Mouse (Mus musculus) G1E (cell line): ENCODE data around the gene Pkmyt1. TPM values are rescaled to one million over a fixed set of nuclear protein-coding genes. Genes with fewer than 3 reads are reported as not detected.

Experiments
- ATAC-seq: 2 replicates; pipeline ENCODE4 v1.8.0; 2016; ENCODE audit warnings: mild to moderate bottlenecking; ENCODE audit not compliant: insufficient number of reproducible peaks, poor library complexity, low FRiP score, severe bottlenecking; ENCODE audit errors: extremely low read depth
- DNase-seq: peaks from one replicate; pipeline ENCODE4 v3.0.0; 2012; ENCODE audit warnings: low spot score
- H3K27me3 ChIP-seq: 2 replicates; pipeline ENCODE4 v1.6.1; 2012; ENCODE audit warnings: mild to moderate bottlenecking, low read length, inconsistent platforms; ENCODE audit not compliant: insufficient read depth
- H3K36me3 ChIP-seq: replicated peaks from 2 replicates; pipeline ENCODE3; 2012; ENCODE audit warnings: mild to moderate bottlenecking, inconsistent platforms
- H3K4me1 ChIP-seq: 2 replicates; pipeline ENCODE4 v1.6.1; 2012; ENCODE audit warnings: low read depth, low read length, inconsistent platforms, mixed read lengths; ENCODE audit not compliant: insufficient read depth
- H3K4me3 ChIP-seq: 2 replicates; pipeline ENCODE4 v1.5.1; 2012; ENCODE audit warnings: low read depth, mild to moderate bottlenecking, inconsistent platforms, low read length, moderate library complexity, mixed read lengths
- H3K9me3 ChIP-seq: replicated peaks from 2 replicates; pipeline ENCODE4 v1.6.1; 2012; ENCODE audit warnings: inconsistent platforms
- CTCF ChIP-seq: IDR thresholded peaks from 2 replicates; pipeline ENCODE4 v1.5.1; 2012; ENCODE audit warnings: low read depth, low read length, inconsistent platforms, mixed read lengths
- GATA1 ChIP-seq: IDR thresholded peaks from 2 replicates; pipeline ENCODE4 v1.6.1; 2012; ENCODE audit warnings: borderline replicate concordance, low read length, inconsistent platforms, mixed read lengths
- GATA2 ChIP-seq: IDR thresholded peaks from 2 replicates; pipeline ENCODE4 v1.6.1; 2012; ENCODE audit warnings: low read depth, low read length, inconsistent platforms, borderline replicate concordance
- POLR2AphosphoS5 ChIP-seq: IDR thresholded peaks from 2 replicates; pipeline ENCODE4 v1.6.1; 2012; ENCODE audit warnings: low read depth, low read length, inconsistent platforms; ENCODE audit not compliant: insufficient replicate concordance
- TAL1 ChIP-seq: conservative IDR thresholded peaks from 2 replicates; pipeline ENCODE4 v1.6.1; 2012; ENCODE audit warnings: low read depth, low read length, inconsistent platforms, mixed read lengths
- polyA plus RNA-seq: library from polyadenylated mRNA; stranded (reverse); fragments of >175 nt; gene quantifications from 2 replicates; pipeline ENCODE4 v1.2.3, GENCODE M21; 2012
- total RNA-seq, 2 experiments: library from RNA; stranded (forward) in 1 of 2; stranded (reverse) in 1 of 2; fragments of 200-1000 nt in 1 of 2; fragments of >200 nt in 1 of 2; fragmentation: Nextera tagmentation in 1 of 2; gene quantifications; 2 replicates each; pipeline ENCODE4 v1.2.3; 2014 to 2017

Pkmyt1 gene
- total and polyA plus RNA-seq, 3 experiments: 10.8 to 125 (median 33.5) TPM

DNA sequence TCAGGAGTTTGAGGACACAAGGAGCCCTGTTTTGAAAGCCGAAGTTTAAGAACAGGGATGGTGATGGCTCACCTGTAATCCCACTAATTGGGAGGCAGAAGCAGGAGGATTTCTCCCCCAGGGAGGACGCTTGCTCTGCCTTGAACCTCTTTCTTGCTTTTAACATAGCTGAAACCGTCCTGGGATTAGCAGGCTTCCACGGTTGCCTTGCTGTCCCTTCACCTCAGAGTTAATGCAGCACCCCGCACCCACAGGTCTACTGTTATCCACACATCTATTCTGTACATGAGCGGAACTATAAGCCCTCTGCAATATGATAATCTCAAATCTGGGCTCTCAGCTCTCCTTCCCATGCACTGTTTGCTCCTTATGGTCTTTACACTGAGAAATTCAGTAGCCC, 47.5 kb downstream of the Pkmyt1 start:
- Histone ChIP-seq H3K27me3 (peaks cover 28% of the 10 kb centered on the region), H3K4me3 (no peak overlapping the region), H3K4me1 (peaks cover 16% of the 10 kb centered on the region), H3K9me3 (no peaks in the 10 kb centered on the region), H3K36me3 (peaks cover 5% of the 10 kb centered on the region)
- DNase-seq (no peak), ATAC-seq (no peak)
- TF ChIP-seq GATA2 (no peak), CTCF (no peak)

DNA sequence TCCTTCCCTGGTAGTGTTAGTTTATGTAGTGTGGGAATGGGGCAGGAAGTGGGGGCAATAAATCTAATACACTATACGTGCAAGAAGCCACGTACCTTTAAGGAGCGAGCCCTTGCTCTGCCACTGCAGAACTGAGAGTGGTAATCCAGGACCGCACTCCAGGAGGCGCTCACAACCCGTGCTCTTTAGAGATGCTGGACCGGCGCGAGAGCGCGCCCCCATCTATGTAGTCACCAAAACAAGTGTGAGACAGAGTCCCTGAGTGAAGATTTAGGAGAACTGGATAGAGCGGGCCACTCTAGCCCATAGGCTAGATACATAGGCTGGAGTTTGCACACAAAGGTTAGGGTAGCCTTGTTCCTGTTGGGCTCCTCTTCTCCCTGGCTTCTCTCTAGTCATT, 48.0 kb downstream of the Pkmyt1 start:
- H3K4me1 ChIP-seq: peaks cover 16% of the 10 kb centered on the region
- no peaks in the 10 kb centered on the region for H3K9me3 ChIP-seq
- peaks cover 32% of the 10 kb centered on the region for H3K27me3 ChIP-seq
- DNase-seq (no peak), ATAC-seq (no peak)
- TF ChIP-seq TAL1 (no peak), GATA2 (no peak), GATA1 (no peak)
- no peak overlapping the region for H3K4me3 ChIP-seq
- peaks cover 4% of the 10 kb centered on the region for H3K36me3 ChIP-seq

GRCm38 (mm10) chr17:23776216-23776615, 50.1 kb downstream of the Pkmyt1 start:
- no peak for DNase-seq
- Histone ChIP-seq H3K4me1 (peaks cover 6% of the 10 kb centered on the region), H3K36me3 (no peaks in the 10 kb centered on the region), H3K9me3 (no peaks in the 10 kb centered on the region), H3K4me3 (no peak overlapping the region), H3K27me3 (peaks cover 47% of the 10 kb centered on the region)
- TF ChIP-seq GATA1 (no peak), GATA2 (no peak), POLR2AphosphoS5 (no peak)
- no peak for ATAC-seq

DNA sequence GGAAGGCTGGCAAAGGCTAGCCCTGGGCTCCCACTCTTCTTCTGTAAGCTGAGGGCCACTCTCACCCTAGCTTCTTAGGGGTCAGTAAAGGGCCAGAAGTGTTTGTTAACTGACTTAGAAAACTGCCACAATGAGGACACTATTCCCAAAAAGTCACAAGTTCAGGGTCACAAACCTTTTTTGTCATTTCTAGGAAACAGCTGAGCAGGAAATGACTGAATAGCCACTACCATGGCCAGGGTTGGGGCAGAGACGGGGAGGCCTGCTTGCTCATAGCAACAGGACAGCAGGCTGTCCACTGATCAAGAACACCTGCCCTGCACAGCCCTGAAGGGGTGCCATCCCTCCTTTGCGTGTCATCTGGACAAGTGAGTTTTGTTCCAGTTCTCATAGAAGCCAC, 51.0 kb downstream of the Pkmyt1 start:
- ATAC-seq (no peak), DNase-seq (no peak)
- Histone ChIP-seq H3K4me1 (peaks cover 5% of the 10 kb centered on the region; the same call in 1 of the 2 replicates), H3K4me3 (no peak overlapping the region), H3K36me3 (no peaks in the 10 kb centered on the region), H3K27me3 (peaks cover 50% of the 10 kb centered on the region), H3K9me3 (no peaks in the 10 kb centered on the region)
- TF ChIP-seq GATA1 (no peak), GATA2 (no peak), POLR2AphosphoS5 (no peak), CTCF (no peak), TAL1 (no peak)

DNA sequence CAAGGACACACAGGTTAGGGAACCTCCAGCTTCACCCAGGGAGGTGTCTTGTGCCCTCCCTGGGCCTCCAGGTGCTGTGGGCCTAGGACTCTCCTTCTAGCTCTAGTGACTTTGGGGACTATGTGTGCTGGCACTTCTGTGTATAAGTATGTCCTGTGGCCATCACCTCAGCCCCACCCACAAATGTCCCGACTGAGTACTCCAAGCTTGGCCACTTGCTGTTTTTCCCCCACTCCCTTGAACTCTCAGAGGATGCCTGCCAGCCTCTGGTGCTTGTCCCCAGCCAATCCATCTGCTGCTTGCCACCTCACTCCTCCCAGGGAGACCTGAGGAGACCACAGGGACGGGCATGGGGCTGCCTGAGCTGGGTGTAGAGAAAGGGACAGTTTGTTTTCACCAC, 52.3 kb downstream of the Pkmyt1 start:
- TF ChIP-seq GATA2 (no peak), POLR2AphosphoS5 (no peak), GATA1 (no peak), TAL1 (no peak), CTCF (no peak)
- H3K4me1 ChIP-seq: peaks cover 5% of the 10 kb centered on the region; the same call in 1 of the 2 replicates
- H3K4me3 ChIP-seq: no peak overlapping the region
- H3K27me3 ChIP-seq: peaks cover 53% of the 10 kb centered on the region
- no peaks in the 10 kb centered on the region for H3K9me3 ChIP-seq
- H3K36me3 ChIP-seq: no peaks in the 10 kb centered on the region
- ATAC-seq (no peak), DNase-seq (no peak)

DNA sequence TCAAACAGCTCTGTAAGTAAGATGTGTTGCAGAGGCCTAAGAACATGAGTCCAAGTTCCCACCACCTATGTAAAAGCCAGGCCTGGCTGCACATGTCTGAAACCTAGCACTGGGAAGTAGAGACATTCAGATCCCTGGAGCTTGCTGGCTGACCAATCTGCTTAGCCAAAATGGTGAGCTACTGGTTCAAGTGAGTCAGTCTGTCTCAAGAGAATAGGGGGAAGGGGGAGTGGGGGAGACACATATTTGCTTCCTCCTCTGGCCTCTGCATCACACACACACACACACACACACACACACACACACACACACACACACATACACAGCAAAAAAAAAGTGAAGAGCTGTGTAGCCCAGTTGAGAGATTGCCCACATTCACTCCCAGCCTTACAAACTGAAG, 57.2 kb downstream of the Pkmyt1 start:
- no peak for TF ChIP-seq GATA2
- TF ChIP-seq POLR2AphosphoS5: no peak
- no peak for TF ChIP-seq CTCF
- Histone ChIP-seq H3K9me3 (no peaks in the 10 kb centered on the region), H3K27me3 (peaks cover 48% of the 10 kb centered on the region), H3K4me3 (no peak overlapping the region), H3K36me3 (no peaks in the 10 kb centered on the region), H3K4me1 (no peaks in the 10 kb centered on the region)
- DNase-seq: no peak
- ATAC-seq: no peak

DNA sequence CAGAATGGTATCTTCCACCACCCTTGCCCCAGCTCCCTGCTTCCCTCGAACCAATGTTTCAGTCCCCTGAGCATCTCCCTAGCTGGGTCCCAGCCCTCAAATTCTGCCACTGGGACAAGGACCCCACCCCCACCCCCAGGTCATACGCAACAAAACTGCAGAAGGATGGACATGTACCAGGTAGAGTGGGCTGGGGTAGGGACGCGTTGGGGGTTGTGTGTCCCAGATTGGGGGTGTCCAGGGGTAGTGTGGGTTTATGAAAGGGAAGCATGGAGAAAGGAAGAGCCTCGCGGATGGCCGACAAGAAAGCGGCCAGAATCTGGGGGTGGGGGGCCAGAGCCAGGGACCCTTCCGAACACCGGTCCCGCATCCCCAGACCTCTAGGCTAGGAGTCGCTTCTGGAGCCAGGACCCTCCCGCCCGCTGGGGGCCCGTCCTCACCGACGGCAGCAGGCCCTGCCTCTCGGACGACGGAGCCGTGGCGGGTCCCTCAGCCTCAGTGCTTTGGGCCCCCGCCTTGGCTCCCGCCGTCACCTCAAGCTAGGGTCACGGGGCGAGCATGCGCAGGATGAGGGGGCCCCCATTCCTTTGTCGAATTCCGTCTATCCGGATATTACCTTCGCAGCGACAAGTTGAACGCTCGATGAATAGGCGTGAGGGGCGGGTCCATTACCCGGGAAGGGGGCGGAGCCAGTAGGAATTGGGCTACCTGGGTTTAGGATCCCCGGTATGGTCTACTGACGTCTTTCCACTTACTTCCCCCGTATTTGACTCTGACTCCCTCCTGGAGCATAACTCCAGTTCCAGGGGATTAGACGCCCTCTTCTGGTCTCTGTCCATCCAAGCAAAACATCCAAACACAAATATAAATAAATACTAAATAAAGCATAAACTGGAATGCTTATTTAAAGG, 59.7 kb downstream of the Pkmyt1 start, which contains the start of gene Flywch2:
Gene Flywch2 (minus strand): TSS at position 521 of the 911 bp plus-strand sequence.
- Histone ChIP-seq H3K36me3 (no peaks in the 10 kb centered on the region), H3K27me3 (peaks cover 41% of the 10 kb centered on the region), H3K4me1 (no peaks in the 10 kb centered on the region), H3K4me3 (no peak within 1 kb of the TSS), H3K9me3 (no peaks in the 10 kb centered on the region)
- DNase-seq (no peak), ATAC-seq (no peak)
- TF ChIP-seq GATA2: no peak
- TF ChIP-seq GATA1: no peak
- TF ChIP-seq POLR2AphosphoS5: no peak
- no peak for TF ChIP-seq CTCF
- TF ChIP-seq TAL1: no peak

Other genes starting within 250 kb of the Pkmyt1 start
Only the 20 nearest of the 27 such genes appear.
- not detected in 2 replicates for gene Zfp13, start 126.8 kb upstream of the Pkmyt1 start, total RNA-seq (2014; fragmentation: Nextera tagmentation)
- not detected in 2 replicates for gene Zfp13, start 126.8 kb upstream of the Pkmyt1 start, total RNA-seq (2017)
- 0.12 and 0.14 TPM in 2 replicates for gene Zfp13, start 126.8 kb upstream of the Pkmyt1 start, polyA plus RNA-seq
- gene Zscan10, start 125.5 kb upstream of the Pkmyt1 start, total RNA-seq (2014; fragmentation: Nextera tagmentation): 0.29 and 0.45 TPM in 2 replicates
- 0.12 and 0.44 TPM in 2 replicates for gene Zscan10, start 125.5 kb upstream of the Pkmyt1 start, total RNA-seq (2017)
- 0.09 and 0.10 TPM in 2 replicates for gene Zscan10, start 125.5 kb upstream of the Pkmyt1 start, polyA plus RNA-seq
- not detected in 2 replicates for gene Mmp25, start 81.1 kb upstream of the Pkmyt1 start, total RNA-seq (2014; fragmentation: Nextera tagmentation)
- gene Mmp25, start 81.1 kb upstream of the Pkmyt1 start, total RNA-seq (2017): 0.06 and 0.11 TPM in 2 replicates
- not detected in 2 replicates for gene Mmp25, start 81.1 kb upstream of the Pkmyt1 start, polyA plus RNA-seq
- not detected in 2 replicates for gene Bicdl2, start 65.8 kb upstream of the Pkmyt1 start, total RNA-seq (2014; fragmentation: Nextera tagmentation)
- gene Bicdl2, start 65.8 kb upstream of the Pkmyt1 start, total RNA-seq (2017): not detected in 2 replicates
- not detected in 2 replicates for gene Bicdl2, start 65.8 kb upstream of the Pkmyt1 start, polyA plus RNA-seq
- 42.3 and 54.4 TPM in 2 replicates for gene Hcfc1r1, start 52.7 kb upstream of the Pkmyt1 start, total RNA-seq (2014; fragmentation: Nextera tagmentation)
- 44.6 and 48.4 TPM in 2 replicates for gene Hcfc1r1, start 52.7 kb upstream of the Pkmyt1 start, total RNA-seq (2017)
- 330 and 356 TPM in 2 replicates for gene Hcfc1r1, start 52.7 kb upstream of the Pkmyt1 start, polyA plus RNA-seq
- gene Thoc6, start 52.5 kb upstream of the Pkmyt1 start, total RNA-seq (2014; fragmentation: Nextera tagmentation): 12.0 and 21.6 TPM in 2 replicates
- gene Thoc6, start 52.5 kb upstream of the Pkmyt1 start, total RNA-seq (2017): 44.7 and 48.6 TPM in 2 replicates
- 79.7 and 80.0 TPM in 2 replicates for gene Thoc6, start 52.5 kb upstream of the Pkmyt1 start, polyA plus RNA-seq
- 1.3 and 3.4 TPM in 2 replicates for gene Tnfrsf12a, start 48.9 kb upstream of the Pkmyt1 start, total RNA-seq (2014; fragmentation: Nextera tagmentation)
- 5.0 and 5.7 TPM in 2 replicates for gene Tnfrsf12a, start 48.9 kb upstream of the Pkmyt1 start, total RNA-seq (2017)
- 4.8 and 5.5 TPM in 2 replicates for gene Tnfrsf12a, start 48.9 kb upstream of the Pkmyt1 start, polyA plus RNA-seq
- not detected in 2 replicates for gene Cldn6, start 47.1 kb upstream of the Pkmyt1 start, total RNA-seq (2014; fragmentation: Nextera tagmentation)
- not detected in 2 replicates for gene Cldn6, start 47.1 kb upstream of the Pkmyt1 start, total RNA-seq (2017)
- gene Cldn6, start 47.1 kb upstream of the Pkmyt1 start, polyA plus RNA-seq: not detected in 2 replicates
- gene Cldn9, start 42.3 kb upstream of the Pkmyt1 start, total RNA-seq (2014; fragmentation: Nextera tagmentation): not detected in 2 replicates
- not detected in 2 replicates for gene Cldn9, start 42.3 kb upstream of the Pkmyt1 start, total RNA-seq (2017)
- not detected in 2 replicates for gene Cldn9, start 42.3 kb upstream of the Pkmyt1 start, polyA plus RNA-seq
- gene 1520401A03Rik, start 3.6 kb upstream of the Pkmyt1 start, total RNA-seq (2014; fragmentation: Nextera tagmentation): not detected in 2 replicates
- 0.05 TPM in 1 of 2 replicates, not detected in the other for gene 1520401A03Rik, start 3.6 kb upstream of the Pkmyt1 start, total RNA-seq (2017)
- gene 1520401A03Rik, start 3.6 kb upstream of the Pkmyt1 start, polyA plus RNA-seq: 0.02 TPM in 1 of 2 replicates, not detected in the other
- 0.39 and 1.9 TPM in 2 replicates for gene Paqr4, start 14.5 kb downstream of the Pkmyt1 start, total RNA-seq (2014; fragmentation: Nextera tagmentation)
- 2.6 and 3.2 TPM in 2 replicates for gene Paqr4, start 14.5 kb downstream of the Pkmyt1 start, total RNA-seq (2017)
- gene Paqr4, start 14.5 kb downstream of the Pkmyt1 start, polyA plus RNA-seq: 2.3 and 3.5 TPM in 2 replicates
- gene Kremen2, start 19.5 kb downstream of the Pkmyt1 start, total RNA-seq (2014; fragmentation: Nextera tagmentation): not detected in 2 replicates
- 0.05 and 0.29 TPM in 2 replicates for gene Kremen2, start 19.5 kb downstream of the Pkmyt1 start, total RNA-seq (2017)
- gene Kremen2, start 19.5 kb downstream of the Pkmyt1 start, polyA plus RNA-seq: 1.2 and 1.4 TPM in 2 replicates
- 11.9 and 14.1 TPM in 2 replicates for gene Flywch1, start 45.3 kb downstream of the Pkmyt1 start, total RNA-seq (2014; fragmentation: Nextera tagmentation)
- gene Flywch1, start 45.3 kb downstream of the Pkmyt1 start, total RNA-seq (2017): 18.2 and 22.3 TPM in 2 replicates
- 42.7 and 44.6 TPM in 2 replicates for gene Flywch1, start 45.3 kb downstream of the Pkmyt1 start, polyA plus RNA-seq
- gene Flywch2, start 59.7 kb downstream of the Pkmyt1 start, total RNA-seq (2014; fragmentation: Nextera tagmentation): not detected in 2 replicates
- gene Flywch2, start 59.7 kb downstream of the Pkmyt1 start, total RNA-seq (2017): 0.12 TPM in 1 of 2 replicates, not detected in the other
- gene Flywch2, start 59.7 kb downstream of the Pkmyt1 start, polyA plus RNA-seq: not detected in 2 replicates
- 1,039 and 1,150 TPM in 2 replicates for gene Srrm2, start 64.2 kb downstream of the Pkmyt1 start, total RNA-seq (2014; fragmentation: Nextera tagmentation)
- gene Srrm2, start 64.2 kb downstream of the Pkmyt1 start, total RNA-seq (2017): 66.6 and 86.7 TPM in 2 replicates
- 141 and 329 TPM in 2 replicates for gene Srrm2, start 64.2 kb downstream of the Pkmyt1 start, polyA plus RNA-seq
- gene Elob, start 102.8 kb downstream of the Pkmyt1 start, total RNA-seq (2014; fragmentation: Nextera tagmentation): 452 and 468 TPM in 2 replicates
- gene Elob, start 102.8 kb downstream of the Pkmyt1 start, total RNA-seq (2017): 171 and 225 TPM in 2 replicates
- 658 and 984 TPM in 2 replicates for gene Elob, start 102.8 kb downstream of the Pkmyt1 start, polyA plus RNA-seq
- gene Prss33, start 109.7 kb downstream of the Pkmyt1 start, total RNA-seq (2014; fragmentation: Nextera tagmentation): not detected in 2 replicates
- gene Prss33, start 109.7 kb downstream of the Pkmyt1 start, total RNA-seq (2017): 0.11 TPM in 1 of 2 replicates, not detected in the other
- not detected in 2 replicates for gene Prss33, start 109.7 kb downstream of the Pkmyt1 start, polyA plus RNA-seq
- gene Prss32, start 117.5 kb downstream of the Pkmyt1 start, total RNA-seq (2014; fragmentation: Nextera tagmentation): not detected in 2 replicates
- 0.05 TPM in 1 of 2 replicates, not detected in the other for gene Prss32, start 117.5 kb downstream of the Pkmyt1 start, total RNA-seq (2017)
- gene Prss32, start 117.5 kb downstream of the Pkmyt1 start, polyA plus RNA-seq: not detected in 2 replicates
- not detected in 2 replicates for gene Prss41, start 117.8 kb downstream of the Pkmyt1 start, total RNA-seq (2014; fragmentation: Nextera tagmentation)
- not detected in 2 replicates for gene Prss41, start 117.8 kb downstream of the Pkmyt1 start, total RNA-seq (2017)
- not detected in 2 replicates for gene Prss41, start 117.8 kb downstream of the Pkmyt1 start, polyA plus RNA-seq
- gene Prss21, start 141.7 kb downstream of the Pkmyt1 start, total RNA-seq (2014; fragmentation: Nextera tagmentation): not detected in 2 replicates
- gene Prss21, start 141.7 kb downstream of the Pkmyt1 start, total RNA-seq (2017): not detected in 2 replicates
- gene Prss21, start 141.7 kb downstream of the Pkmyt1 start, polyA plus RNA-seq: not detected in 2 replicates